Mouse (Mus musculus): ENCODE results near the gene Fcgr3.

- TF ChIP-seq POLR2A (IDR thresholded peaks at IDR 0.05; ENCODE audit: insufficient read depth, low read length): no peak
- no peak for TF ChIP-seq CTCF (IDR thresholded peaks at IDR 0.05; ENCODE audit: low read depth, low read length)
Measured at GRCm38 (mm10) chr1:171110659-171111019, 45.9 kb upstream of the Fcgr3 start.
